Mouse (Mus musculus) neutrophil, adult 5-6 weeks (primary cell): ENCODE measurements around the gene Snx12. TPM values are rescaled to one million over a fixed set of nuclear protein-coding genes. Genes with fewer than 3 reads are reported as not detected.

Source experiments
- ATAC-seq: fragments of 151-379, 151-347 bp; 2 replicates; pipeline ENCODE4 v1.8.0; 2017; ENCODE audit warnings: mild to moderate bottlenecking, moderate TSS enrichment; ENCODE audit not compliant: insufficient number of reproducible peaks, poor library complexity, low FRiP score, severe bottlenecking; ENCODE audit errors: extremely low read depth
- total RNA-seq: library from RNA; stranded (forward); fragments of 200-1000 nt; gene quantifications from 2 replicates; pipeline ENCODE4 v1.2.3, GENCODE M21; 2017

Snx12 gene
- total RNA-seq: 21.5 and 30.0 TPM in 2 replicates

DNA sequence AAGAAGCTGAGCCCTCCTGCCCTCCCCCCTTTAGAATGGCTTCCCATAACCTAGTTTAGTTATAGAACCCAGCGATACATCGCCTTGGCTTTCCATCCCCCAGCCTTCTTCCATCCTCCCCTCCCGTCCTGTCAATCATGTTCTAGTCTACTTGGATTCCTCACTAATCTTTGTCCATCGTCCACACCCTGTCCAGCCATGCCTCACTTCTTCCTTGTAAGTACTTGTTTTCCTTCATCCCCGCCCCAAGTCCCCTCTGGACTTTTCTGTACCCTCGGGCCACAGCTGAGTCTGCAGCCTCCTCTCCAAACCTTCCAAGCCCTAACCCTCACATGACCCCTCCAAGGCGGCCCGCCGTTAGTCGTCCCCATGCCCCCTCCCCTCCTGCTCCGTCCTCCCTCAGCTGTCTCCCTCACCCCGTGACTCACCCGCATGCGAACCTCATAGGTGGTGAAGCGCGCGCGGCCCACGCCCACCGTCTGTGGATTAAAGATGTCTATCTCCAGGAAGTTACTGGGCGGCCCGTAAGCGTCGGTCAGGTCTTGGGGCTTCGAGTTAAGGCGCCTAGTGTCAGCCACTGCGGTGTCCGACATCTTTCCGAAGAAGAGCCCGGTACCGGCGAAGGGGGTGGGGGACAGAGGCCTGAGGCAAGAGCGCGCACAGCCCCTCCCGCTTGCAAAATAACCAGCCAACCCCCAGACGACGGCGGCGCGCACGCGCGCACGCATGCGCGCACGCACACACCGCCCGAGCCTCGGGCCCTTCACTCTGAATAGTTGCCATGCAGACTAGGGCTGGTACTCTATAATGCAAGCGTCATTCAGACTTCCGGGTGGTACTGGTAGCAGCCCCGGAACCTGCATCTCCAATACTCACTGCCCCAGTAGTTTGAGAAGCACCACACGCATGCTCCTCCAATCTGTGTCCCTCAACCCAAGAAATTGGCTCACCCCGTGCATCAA lies at the start of gene Snx12:
TSS of gene Snx12 (minus strand) at position 730 of the 962 bp plus-strand sequence.
- peak; percentile 98 for ATAC-seq

GRCm38 (mm10) chrX:101268755-101269124 lies 46.4 kb upstream of the Snx12 start, which contains the start of gene Gm20489:
TSS of gene Gm20489 (minus strand) at chrX:101269023.
- no peak for ATAC-seq

DNA sequence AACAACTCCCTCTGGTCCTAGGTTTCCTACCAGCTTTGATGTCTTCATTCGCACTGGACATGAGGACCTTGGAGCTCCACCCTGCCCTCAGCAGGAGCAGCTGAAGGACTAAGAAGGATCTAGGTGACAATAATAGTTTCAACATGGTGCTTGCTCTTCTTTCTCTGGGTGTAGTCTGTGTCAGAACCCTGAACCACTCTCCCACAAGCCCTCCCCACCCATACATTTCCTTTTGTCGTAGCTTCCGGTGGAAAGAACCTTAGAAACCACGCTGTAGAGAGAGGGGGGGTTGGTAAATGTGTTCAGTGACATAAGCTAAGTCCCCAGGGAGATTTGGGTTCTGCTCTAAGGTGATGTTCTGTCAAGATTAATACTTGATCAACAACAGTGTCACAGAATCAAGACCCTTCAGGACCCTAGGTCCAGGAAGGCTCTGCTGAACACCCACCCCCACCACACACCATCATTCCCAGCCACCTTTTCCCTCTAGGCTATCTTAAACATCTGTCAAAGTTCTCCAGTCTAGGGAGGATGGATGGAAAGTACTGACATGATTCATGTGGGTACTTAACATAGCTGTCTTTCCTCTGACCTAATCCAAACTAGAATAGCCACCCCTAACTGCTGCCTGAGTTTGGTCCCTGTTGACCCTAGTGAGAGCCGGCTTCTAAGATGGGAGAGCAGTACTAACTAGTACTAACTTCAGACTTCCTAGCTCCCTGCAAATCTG lies 45.8 kb upstream of the Snx12 start, which contains the start of gene Il2rg:
TSS of gene Il2rg (minus strand) at position 231 of the 730 bp plus-strand sequence.
- ATAC-seq: peak; percentile 97

GRCm38 (mm10) chrX:101266631-101267030 lies 44.3 kb upstream of the Snx12 start:
- ATAC-seq: no peak

DNA sequence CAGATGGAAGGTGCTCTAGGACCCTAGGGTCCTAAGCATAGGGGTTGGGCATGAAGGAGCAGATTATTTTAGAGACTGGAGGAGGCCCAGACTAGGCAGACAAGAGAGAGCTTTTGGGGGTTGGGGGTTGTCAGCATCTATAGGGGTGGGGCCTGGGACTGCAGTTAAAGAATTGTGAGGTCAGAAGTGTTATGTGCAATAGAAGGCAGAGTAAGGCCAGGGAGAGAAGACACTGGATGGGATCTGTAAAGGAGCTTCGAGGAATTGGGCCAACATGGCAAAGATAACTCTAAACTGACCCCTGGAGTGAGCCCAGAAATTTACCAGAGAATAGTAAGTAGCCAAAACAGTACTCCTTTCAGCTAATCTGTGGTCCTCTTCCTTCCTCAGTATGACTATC lies 41.5 kb upstream of the Snx12 start, which contains the start of gene Gm614:
TSS of gene Gm614 (minus strand) at position 101 of the 400 bp plus-strand sequence.
- ATAC-seq: no peak

- ATAC-seq: no peak
Measured at GRCm38 (mm10) chrX:101260441-101261325, 38.3 kb upstream of the Snx12 start.

- no peak for ATAC-seq
Measured at GRCm38 (mm10) chrX:101256603-101257002, 34.2 kb upstream of the Snx12 start.

DNA sequence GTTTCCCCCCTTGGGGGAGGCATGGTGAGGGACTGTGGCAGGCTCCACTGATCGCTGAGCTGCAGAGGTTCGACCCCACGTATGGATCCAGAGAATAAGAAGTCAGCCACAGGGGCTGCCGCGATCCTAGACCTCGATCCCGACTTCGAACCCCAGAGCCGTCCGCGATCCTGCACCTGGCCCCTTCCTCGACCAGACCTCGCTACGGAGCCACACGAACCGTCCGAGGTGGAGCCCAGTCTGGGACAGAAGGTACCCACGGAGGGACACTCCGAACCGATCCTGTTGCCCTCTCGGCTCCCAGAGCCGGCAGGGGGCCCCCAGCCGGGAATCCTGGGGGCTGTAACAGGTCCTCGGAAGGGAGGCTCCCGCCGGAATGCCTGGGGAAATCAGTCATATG lies 32.4 kb upstream of the Snx12 start:
- ATAC-seq: no peak

DNA sequence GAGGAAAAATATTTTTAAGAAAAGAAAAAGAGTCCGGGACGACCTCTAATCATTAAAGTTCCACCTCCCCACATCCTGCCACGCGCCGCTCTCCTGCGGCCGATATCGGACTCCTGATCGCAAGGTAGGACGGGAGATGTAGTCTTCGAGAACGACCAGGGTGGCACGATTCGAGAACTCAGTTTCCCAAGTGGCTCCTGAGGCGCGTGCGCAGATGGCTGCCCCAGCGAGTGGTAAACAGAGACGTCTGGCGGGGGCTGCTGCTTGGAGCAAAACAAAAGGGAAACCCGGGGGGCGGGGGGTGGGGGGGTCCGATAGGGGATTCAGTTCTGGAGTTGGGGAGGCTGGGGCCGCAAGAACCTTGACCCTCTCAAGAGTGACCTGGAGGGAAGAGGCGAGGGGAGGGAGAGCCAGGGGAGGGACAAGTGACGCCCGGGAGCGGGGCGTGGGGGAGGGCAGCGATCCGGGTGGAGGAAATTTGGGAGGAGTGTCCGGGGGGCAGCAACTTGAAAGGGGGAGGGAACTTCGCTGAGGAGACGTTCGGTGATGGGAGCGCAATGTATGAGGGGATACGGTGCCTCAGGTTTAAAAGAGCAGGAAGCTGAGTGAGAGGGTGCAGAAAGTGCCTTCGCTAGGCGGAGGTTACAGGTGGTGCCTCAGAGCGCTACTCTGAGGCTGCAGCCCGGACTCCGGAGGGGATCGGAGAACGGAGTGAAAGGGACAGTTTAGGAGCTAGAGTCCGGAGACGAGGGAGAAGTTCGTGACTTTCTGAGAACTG lies 31.8 kb upstream of the Snx12 start, which contains the start of gene Foxo4:
TSS of gene Foxo4 (plus strand) at position 577 of the 778 bp plus-strand sequence.
- ATAC-seq: peak; percentile 92

DNA sequence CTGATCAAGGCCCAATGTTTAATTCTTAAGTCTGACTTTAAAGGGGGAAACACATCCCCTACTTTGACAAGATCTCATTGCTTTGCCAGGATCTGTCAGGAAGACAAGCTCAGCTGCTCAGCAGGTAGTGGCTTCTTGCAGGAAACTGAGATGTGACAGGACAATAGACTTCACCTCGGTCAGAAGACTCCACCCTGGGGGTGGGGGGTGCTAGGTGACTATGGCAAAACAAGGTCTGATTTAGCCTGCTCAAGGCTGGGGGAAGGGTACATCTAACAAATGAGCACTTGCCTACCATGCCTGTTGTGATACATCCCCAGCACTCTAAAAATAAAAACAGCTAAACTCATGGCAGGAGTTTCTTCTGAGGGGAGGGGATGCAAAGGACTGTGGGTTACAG lies 22.6 kb upstream of the Snx12 start:
- no peak for ATAC-seq

- no peak for ATAC-seq
Measured at GRCm38 (mm10) chrX:101222796-101223162, 416 bp upstream of the Snx12 start.

- ATAC-seq: no peak
Measured at GRCm38 (mm10) chrX:101189285-101189684, 33.1 kb downstream of the Snx12 start.

- ATAC-seq: no peak
Measured at GRCm38 (mm10) chrX:101187647-101188046, 34.7 kb downstream of the Snx12 start.

GRCm38 (mm10) chrX:101173388-101173787 lies 49.0 kb downstream of the Snx12 start:
- ATAC-seq: no peak

- ATAC-seq: no peak
Measured at GRCm38 (mm10) chrX:101168425-101168824, 53.9 kb downstream of the Snx12 start.

- no peak for ATAC-seq
Measured at GRCm38 (mm10) chrX:101163739-101164138, 58.6 kb downstream of the Snx12 start.

DNA sequence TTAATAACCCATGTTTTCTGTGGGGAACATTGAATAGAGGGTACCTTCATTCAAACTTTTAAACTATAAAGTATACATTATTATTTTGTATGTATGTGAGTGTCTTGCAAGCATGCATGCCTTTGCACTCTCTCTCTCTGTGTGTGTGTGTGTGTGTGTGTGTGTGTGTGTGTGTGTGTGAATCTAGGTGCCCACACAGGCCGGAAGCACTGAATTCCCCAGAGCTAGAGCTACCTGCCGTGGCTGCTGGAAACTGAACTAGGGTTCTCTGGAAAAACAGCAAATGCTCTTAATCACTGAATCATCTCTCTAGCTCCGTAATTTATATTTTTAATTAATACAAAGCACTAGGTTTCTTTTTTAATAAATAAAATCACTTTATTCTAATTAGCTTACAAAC lies 59.1 kb downstream of the Snx12 start:
- no peak for ATAC-seq

DNA sequence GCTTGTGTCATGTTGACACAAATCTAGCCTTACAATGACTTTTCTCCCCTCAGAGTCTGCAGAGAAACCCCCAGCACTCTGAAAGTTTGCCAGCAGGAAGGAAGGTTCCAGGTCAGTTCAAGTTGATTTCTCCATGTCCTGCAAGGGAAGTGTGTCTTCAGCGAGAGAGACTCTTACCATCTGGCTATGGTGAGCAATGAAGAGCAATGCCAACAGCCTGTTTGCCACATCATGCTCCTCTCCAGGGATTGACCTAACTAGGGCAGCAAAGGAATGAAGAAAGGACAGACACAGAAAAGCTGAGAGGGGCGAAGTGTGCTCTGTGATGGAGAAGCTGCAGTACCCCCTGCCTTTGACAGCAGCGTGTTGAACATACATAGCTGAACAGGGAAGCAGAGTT lies 59.8 kb downstream of the Snx12 start:
- ATAC-seq: no peak
